Mouse (Mus musculus): Measurements from ENCODE around the gene Tead3.
"Not testable (repeated sequence)": the region's sequence is repeated elsewhere in the genome, so short reads cannot be mapped to it uniquely, and the experiment has no call there.

Tead3 gene

GRCm38 (mm10) chr17:28331241-28332112, 19.1 kb downstream of the Tead3 start:
- DNase-seq (ENCODE audit: low spot score in 2 of 2) = no peak

- not testable (repeated sequence) for DNase-seq (ENCODE audit: low spot score in 2 of 2)
Measured at GRCm38 (mm10) chr17:28330590-28330989, 20.0 kb downstream of the Tead3 start.

DNA sequence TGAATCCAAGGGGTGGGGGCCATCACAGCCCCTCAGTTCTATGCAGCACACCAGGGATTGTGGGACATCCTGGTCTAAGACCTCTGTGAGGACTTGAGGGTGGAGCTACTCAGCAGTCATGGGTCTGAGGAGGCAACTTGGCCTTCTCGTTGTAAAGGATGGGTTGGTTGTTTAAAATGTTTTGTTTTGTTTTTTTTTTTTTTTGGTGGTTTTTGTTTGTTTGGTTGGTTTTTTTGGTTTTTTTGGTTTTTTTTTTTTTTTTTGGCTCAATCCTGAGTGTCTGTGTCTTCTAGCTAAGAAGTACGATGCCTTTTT, 20.4 kb downstream of the Tead3 start:
- DNase-seq (ENCODE audit: low spot score in 2 of 2) = no peak

- no peak for DNase-seq (ENCODE audit: low spot score in 2 of 2)
Measured at GRCm38 (mm10) chr17:28329503-28330231, 20.9 kb downstream of the Tead3 start.

- DNase-seq (ENCODE audit: low spot score in 2 of 2) = peak in 1 of 2 experiments; percentile 39
Measured at GRCm38 (mm10) chr17:28328946-28329345, 21.7 kb downstream of the Tead3 start.

GRCm38 (mm10) chr17:28328366-28328928, 22.2 kb downstream of the Tead3 start, which contains the start of gene Rpl10a:
TSS of gene Rpl10a (plus strand) at chr17:28328471.
- peak; percentile 94 to 95 for DNase-seq (ENCODE audit: low spot score in 2 of 2)

GRCm38 (mm10) chr17:28327673-28328325, 22.8 kb downstream of the Tead3 start:
- DNase-seq (ENCODE audit: low spot score in 2 of 2) = no peak

- no peak for DNase-seq (ENCODE audit: low spot score in 2 of 2)
Measured at GRCm38 (mm10) chr17:28326951-28327350, 23.7 kb downstream of the Tead3 start.

- no peak for DNase-seq (ENCODE audit: low spot score in 2 of 2)
Measured at GRCm38 (mm10) chr17:28325751-28326150, 24.9 kb downstream of the Tead3 start.

DNA sequence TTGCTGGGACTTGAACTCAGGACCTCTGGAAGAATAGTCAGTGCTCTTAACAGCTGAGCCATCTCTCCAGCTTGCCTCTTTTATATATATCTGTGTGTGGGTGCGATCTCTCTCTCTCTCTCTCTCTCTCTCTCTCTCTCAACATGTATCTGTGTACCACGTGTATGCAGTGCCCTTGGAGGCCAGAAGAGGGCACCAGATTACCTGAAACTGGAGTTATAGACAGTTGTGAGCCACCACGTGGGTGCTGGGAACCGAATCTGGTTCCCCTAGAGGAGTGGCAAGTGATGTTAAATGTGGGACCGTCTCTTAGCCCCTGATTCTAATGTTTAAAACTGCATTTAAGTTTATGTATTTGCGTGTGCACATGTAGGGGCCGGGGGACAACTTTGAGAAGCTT, 26.2 kb downstream of the Tead3 start:
- not testable (repeated sequence) for DNase-seq (ENCODE audit: low spot score in 2 of 2)

DNA sequence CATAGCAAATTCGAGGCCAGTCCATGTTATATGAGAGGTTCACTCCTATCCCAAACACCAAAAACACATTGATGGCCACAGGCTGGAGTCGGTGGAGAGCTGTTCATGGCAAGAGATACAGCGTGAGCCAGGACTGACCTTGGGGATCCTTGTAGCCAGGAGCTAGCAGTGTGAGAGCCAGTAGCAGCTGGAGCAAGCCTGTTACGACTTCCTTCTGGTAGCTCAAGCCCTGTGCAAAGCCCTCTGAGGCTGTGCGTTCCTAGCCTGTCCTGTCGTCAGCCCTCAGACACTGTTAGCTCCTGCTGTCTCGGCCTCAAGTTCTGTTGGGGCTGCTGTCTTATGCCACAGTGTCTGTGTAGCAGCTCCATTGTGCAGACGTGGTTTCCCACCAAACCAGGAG, 26.8 kb downstream of the Tead3 start:
- DNase-seq (ENCODE audit: low spot score in 2 of 2) = no peak

GRCm38 (mm10) chr17:28321700-28322099, 28.9 kb downstream of the Tead3 start:
- DNase-seq (ENCODE audit: low spot score in 2 of 2) = no peak

- DNase-seq (ENCODE audit: low spot score in 2 of 2) = no peak
Measured at GRCm38 (mm10) chr17:28317725-28318124, 32.9 kb downstream of the Tead3 start.

DNA sequence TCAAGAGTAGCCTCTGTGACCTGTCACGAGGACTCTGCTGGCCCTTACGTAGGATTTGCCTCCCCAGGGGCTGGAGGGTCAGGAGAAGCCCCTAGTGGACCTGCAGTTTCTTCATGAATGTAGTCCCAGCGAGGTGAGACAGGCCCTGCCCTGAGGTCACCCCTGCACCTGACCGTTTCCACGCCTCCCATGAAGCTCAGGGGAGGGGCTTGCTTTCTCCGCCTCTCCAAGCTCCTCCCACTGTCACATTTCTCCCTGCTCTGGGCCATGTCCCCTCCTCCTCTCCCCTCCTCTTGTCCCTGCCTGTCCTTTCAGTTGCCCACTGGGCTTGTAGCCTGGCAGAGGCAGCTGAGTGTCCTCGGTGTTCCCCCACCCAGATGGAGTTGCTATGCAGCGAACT, 33.5 kb downstream of the Tead3 start:
- DNase-seq (ENCODE audit: low spot score in 2 of 2) = no peak

GRCm38 (mm10) chr17:28316476-28316875, 34.1 kb downstream of the Tead3 start:
- no peak for DNase-seq (ENCODE audit: low spot score in 2 of 2)

- no peak for DNase-seq (ENCODE audit: low spot score in 2 of 2)
Measured at GRCm38 (mm10) chr17:28315611-28316160, 34.9 kb downstream of the Tead3 start.

- no peak for DNase-seq (ENCODE audit: low spot score in 2 of 2)
Measured at GRCm38 (mm10) chr17:28313880-28314225, 36.8 kb downstream of the Tead3 start.

- peak; percentile 96 to 98 for DNase-seq (ENCODE audit: low spot score in 2 of 2)
Measured at GRCm38 (mm10) chr17:28313212-28313879, 37.3 kb downstream of the Tead3 start, which contains the start of gene Fance. TSS of gene Fance (plus strand) at chr17:28313519.

DNA sequence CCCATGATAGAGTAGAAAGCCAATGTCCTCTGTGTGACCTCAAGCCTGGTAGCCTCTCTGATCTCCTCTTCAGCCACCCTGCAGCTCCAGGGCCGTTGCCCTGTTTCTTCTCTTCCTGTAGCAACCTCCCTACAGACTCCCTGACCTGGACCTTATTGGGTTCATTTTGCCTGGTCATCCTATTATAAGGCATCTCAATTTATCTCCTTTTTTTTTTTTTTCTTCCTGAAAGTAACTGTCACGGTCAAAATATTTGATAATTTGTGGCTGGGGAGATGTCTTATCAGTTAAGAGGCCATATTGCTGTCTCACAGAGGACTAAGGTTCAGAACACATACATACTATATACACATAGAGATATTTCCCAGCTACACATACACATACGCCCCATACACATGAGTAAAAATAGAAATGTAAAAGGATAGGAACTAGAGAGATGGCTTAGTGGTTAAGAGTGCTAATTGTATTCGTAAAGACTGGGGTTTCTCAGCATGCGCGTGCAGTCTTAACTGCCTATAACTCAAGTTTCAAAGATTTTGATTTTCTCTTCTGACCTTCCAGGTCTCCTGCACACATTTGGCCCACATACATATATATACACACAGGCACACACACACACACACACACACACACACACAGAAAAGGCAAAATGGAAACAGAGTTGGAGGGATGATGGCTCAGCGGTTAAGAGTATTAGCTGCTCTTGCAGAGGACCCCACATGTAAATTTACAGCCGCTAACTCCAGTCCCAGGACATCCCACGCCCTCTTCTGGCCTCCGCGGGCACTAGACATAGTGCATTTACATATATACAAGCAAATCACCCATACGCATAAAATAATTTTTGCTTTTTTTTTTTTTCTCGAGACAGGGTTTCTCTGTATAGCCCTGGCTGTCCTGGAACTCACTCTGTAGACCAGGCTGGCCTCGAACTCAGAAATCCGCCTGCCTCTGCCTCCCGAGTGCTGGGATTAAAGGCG, 38.1 kb downstream of the Tead3 start:
- DNase-seq (ENCODE audit: low spot score in 2 of 2) = peak; percentile 50 to 64
